Mouse (Mus musculus) liver, adult 2 months (tissue): ENCODE data around the gene Myzap.

Source experiments
- CTCF ChIP-seq: fragments of 200-500 bp; IDR thresholded peaks from 2 replicates; pipeline ENCODE4 v1.5.1; 2011; ENCODE audit warnings: low read depth, low read length, control low read depth
- POLR2A ChIP-seq: fragments of 200-500 bp; IDR thresholded peaks from 2 replicates; pipeline ENCODE4 v1.6.1; 2011; ENCODE audit warnings: low read length, control low read depth; ENCODE audit not compliant: insufficient read depth; ENCODE audit errors: extremely low read depth

DNA sequence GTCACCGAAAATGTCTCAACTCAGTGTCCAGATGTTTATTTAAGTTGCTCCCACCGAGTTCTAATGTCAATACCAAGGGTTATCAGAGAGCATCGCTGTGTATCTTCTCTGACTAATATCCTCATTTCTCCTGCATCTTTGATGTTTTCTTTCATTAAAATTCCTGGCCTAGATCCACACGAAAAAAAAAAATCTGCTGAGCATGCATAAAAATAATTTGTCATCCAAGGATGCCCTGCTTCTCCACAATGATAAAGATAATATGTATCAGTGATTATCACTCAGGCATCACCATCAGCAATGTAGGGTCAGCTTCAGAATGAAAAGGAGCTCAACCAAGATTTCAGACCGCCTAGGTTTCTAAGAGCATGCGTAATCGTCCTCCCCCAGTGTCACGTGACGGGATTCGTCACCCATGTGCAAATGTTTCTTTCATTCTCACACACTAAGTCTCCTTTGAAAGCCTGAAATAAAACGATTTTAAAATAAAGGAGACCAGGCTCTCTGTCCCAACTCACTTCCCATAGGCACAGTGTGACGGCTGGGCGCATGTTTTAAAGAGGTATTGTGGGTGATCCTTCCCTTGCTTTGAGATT lies 129.0 kb downstream of the Myzap start:
- TF ChIP-seq CTCF: no peak
- no peak for TF ChIP-seq POLR2A
